Mouse (Mus musculus) CD8-positive naive resting alpha-beta T cell, adult 2 months (primary cell): ENCODE results near the gene Nek9.
"Not testable (repeated sequence)": the region's sequence is repeated elsewhere in the genome, so short reads cannot be mapped to it uniquely, and the experiment has no call there.

ENCODE experiments used
- DNase-seq, 2 experiments: peaks; one replicate each; pipeline ENCODE4 v3.0.0; 2022; ENCODE audit warnings: low read depth in 2 of 2, low spot score in 2 of 2

The Nek9 gene

GRCm38 (mm10) chr12:85290633-85291032 lies 48.5 kb downstream of the Nek9 start:
- DNase-seq: no peak

DNA sequence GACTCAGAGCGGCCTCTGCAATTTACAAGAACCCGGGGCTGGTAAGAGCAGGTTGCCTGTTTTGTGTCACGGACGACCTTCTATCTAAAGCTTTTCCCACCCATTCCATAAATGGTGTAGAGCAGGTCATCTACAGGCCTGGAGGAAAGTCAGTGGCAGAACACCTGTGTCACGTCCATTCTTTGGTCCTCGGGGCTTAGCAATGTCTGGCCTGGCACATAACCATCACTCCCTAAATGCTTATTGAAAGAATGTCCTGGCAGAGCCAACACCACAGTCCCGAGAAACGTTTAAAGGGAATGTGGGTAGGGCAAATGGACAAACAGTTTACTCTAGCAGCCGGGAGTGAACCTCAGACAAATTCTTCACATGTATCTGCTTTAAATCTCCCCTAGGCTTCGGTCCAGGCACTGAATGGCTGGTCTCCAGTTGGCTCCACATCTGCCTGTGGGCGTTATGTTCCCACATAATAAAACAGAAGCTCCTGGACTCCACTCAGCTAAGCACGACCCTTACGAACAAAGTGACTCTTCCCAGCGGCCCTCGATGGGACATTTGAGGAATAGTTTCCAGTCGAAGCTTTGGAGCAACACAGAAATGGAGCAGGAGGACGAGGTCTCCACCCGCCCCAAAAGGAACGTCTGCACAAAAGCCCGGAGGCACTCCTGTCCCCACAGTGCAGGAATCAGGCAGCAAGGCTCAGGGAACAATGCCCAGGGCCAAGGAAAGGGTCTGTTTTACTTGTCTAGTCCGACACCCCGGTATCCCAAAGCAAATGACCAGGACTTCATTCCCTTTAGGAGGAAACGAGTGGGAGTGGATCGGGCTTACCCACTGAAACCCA lies 49.8 kb downstream of the Nek9 start:
- no peak for DNase-seq

- peak; percentile 29 to 30 for DNase-seq
Observed at GRCm38 (mm10) chr12:85288486-85289156, 50.5 kb downstream of the Nek9 start, which contains the start of gene Zc2hc1c. Gene Zc2hc1c, plus strand, starts transcription at chr12:85288591.

DNA sequence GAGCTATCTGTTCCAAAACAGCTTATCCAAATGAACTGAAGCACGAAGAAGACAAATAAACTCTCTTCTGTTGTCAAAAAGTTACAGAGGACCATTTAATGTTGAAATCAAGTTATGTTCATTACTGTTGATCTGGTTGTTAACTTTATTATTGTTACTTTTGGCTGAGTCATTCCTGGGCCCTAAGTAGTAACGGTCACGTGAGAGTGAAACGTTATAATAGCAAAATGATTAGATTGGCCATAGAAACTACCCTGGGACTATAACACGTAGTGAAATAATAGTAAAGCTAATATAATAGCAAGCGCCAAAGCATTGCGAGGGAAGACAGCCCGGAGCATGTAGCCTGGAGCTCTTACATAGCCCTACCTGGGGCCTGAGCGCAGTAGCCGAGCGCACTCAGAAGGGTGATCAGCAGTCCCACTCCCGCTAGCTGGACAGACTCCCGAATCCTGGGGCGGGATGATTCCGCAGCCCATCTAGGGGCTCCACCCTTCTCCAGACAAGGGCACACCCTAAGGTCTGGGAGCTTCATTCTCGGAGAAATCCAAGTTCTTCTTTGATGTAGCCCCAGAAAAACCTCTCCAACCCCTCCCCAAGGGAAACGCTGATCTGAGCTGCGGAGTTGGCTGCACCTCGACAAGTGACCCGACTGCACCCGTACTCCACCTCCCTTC lies 51.2 kb downstream of the Nek9 start, which contains the start of gene Acyp1:
TSS of gene Acyp1 (minus strand) at position 630 of the 677 bp plus-strand sequence.
- no peak for DNase-seq

DNA sequence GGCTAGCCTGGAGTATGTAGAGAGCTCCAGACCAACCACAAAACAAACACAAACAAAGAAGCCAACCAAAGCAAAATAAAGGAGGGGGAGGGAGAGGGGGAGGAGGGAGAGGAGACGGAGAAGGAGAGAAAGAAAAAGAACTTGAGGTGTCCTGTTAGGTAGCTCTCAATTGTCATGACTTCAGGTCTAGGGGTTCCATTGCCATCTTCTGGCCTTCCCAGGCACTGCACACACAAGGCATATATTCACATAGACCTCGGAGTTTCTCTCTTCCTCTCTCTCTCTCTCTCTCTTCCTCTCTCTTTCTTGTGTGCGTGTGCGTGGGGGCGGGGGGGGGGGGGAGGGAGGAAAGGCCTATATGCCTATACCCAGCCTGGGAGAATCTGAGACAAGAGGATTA lies 52.2 kb downstream of the Nek9 start:
- DNase-seq: peak in 1 of 2 experiments; percentile 22

- no peak for DNase-seq
Observed at GRCm38 (mm10) chr12:85284996-85285395, 54.2 kb downstream of the Nek9 start.

DNA sequence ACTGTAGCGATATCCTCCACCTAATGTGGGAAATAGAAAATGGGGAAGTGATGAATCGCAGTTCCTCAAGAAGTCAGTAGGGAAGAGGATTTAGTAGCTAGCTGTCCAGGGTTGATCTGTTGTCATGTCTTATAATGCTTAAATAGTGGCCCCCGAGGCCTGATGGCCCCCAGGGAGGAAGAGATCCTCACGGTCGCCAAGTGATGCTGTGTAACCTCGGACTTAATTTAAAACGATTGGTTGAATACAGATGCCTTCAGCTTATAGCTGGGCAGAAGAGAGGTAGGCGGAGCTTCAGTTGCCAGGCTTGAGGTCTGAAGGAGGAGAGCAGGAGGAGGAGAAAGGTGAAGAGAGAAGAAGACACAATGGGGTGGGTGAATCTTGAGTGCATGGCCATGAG lies 54.8 kb downstream of the Nek9 start:
- no peak for DNase-seq

DNA sequence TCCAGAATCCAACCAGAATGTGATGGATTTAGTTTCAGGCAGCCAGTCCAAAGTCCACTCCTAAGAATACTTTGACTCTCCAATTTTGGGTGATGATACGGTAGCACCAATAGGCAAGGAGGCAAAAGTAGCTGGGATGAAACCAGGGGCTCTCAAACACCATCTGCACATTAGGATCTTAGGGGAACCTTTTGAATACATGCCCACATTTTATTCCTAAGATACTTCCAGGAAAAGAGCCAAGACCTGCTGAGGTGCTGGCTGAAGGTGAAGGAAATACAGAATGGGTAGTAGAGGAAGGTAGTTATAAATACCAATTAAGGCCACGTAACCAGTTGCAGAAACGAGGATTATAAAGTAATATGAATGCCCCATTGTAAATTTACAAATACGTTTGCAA lies 57.4 kb downstream of the Nek9 start:
- not testable (repeated sequence) for DNase-seq

DNA sequence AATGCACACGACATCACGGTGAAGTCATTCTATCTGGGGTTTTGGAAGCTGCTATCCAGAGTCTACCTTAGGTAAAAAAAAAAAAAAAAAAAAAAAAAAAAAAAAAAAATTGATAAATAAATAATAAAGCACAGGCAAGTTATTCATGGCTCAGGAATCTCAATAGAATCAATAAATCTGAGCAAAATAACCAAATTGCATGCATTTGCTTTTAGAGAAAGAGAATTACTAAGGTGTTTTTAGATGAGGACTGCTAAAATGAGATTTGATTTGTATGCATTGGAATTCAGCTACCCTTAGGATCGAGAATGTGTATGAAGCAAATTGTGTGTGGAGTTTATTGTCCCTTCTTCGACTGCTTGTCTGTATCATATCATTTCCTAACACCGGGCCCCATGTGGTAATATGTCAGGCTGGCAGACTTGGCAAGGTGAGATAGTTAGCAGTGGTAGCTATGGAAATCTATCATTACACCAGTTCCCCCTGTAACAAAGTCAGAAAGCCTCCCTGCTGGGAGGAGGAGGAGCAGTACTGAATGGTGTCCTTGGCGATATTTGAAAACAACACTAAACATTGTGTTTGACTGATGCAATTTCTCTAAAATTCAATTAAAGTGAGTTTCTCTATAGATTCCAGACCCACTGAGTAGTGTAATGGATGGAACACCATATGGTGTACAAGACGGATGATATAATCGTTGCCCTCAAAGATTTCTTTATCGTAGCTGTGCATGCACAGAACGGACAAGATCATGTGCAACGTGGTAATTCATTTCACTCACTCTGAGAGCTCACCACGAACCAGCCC lies 58.1 kb downstream of the Nek9 start:
- no peak for DNase-seq

DNA sequence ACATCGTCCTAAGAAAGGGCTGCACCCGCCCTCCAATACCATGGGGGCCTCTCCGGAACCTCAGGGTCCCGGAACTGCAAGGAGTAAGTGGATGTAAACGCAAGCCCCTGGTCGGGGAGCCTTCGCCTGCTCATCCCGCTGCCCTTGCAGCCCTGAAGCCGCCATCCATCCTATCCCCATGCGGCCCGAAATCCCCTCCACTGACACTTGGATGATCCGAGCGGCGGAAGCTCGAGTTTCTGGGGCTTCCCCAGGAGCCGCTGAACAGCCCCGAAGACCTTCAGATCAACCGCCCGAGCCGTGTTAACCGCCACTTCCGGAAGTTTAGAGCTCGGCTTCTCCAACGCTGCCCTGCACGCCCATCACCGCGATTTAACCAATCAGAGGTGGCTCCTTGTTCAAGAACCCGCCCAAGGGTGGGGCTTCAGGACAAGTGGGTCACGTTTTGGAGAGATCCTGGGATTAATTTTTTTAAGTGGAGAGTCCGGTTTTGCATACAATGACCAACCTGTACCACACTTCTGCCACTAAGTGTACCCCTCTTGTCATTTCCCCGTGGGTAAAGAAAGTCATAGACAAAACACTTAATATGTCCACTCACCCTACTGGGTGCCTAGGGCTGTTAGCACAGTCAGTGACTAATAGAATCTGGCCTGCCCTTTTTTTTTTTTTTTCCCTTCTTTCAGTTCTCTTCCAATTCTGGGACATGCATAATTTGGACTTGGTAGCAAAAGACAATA lies 58.9 kb downstream of the Nek9 start:
- DNase-seq: peak; percentile 87 to 93

GRCm38 (mm10) chr12:85279396-85280080 lies 59.6 kb downstream of the Nek9 start:
- no peak for DNase-seq

- no peak for DNase-seq
Observed at GRCm38 (mm10) chr12:85278919-85279318, 60.2 kb downstream of the Nek9 start.

- no peak for DNase-seq
Observed at GRCm38 (mm10) chr12:85276273-85276672, 62.9 kb downstream of the Nek9 start.

- no peak for DNase-seq
Observed at GRCm38 (mm10) chr12:85273508-85273907, 65.7 kb downstream of the Nek9 start.

DNA sequence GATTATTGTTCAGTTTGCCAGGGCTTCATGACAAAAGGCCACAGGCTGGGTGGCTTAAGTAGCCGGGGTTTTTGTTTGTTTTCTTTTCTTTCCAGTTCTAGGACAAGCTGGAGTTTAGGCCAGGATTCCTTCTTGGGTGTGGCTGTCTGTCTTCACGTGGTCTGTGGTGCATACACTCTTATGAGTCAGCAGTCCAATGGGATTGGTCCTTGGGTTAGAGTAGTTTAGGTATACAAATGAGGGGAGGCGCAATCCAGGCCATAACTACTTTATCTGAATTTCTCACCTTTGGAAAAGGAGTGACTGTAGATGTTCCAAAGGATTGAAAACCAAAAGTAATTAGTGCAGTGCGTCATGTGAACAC lies 67.3 kb downstream of the Nek9 start:
- no peak for DNase-seq

DNA sequence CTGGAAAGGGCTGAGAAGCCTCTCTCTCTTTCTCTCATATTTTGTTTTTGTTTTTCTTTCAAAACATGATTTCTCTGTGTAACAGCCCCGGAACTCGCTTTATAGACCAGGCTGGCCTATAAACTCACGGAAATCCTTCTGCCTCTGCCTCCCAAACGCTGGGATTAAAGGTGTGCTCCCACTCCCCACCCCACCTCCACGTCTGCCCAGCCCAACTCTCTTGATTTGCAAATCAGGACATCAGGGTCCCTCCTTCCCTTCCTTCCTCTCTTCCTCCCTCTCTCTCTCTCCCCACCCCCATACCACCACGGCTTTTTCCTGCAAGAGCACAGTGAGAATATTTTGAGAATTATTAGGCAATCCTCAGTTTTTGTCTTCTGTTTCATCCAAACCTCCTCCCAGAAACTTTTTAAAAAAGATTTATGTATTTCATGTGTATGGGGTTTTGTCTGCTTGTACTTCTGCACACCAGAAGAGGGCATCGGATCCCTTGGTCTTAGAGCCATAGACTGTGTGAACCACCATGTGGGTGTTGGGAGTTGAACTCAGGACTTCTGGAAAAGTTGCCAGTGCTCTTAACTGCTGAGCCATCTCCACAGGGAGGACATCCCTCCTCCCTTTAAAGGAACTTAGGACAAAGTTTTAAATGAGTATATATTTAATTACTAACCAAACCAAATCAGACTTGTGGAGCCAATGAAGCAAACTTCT lies 67.9 kb downstream of the Nek9 start:
- no peak for DNase-seq

- peak; percentile 73 to 81 for DNase-seq
Observed at GRCm38 (mm10) chr12:85270319-85270718, 68.8 kb downstream of the Nek9 start, which contains the start of gene Mlh3. Gene Mlh3, minus strand, starts transcription at chr12:85270599.

DNA sequence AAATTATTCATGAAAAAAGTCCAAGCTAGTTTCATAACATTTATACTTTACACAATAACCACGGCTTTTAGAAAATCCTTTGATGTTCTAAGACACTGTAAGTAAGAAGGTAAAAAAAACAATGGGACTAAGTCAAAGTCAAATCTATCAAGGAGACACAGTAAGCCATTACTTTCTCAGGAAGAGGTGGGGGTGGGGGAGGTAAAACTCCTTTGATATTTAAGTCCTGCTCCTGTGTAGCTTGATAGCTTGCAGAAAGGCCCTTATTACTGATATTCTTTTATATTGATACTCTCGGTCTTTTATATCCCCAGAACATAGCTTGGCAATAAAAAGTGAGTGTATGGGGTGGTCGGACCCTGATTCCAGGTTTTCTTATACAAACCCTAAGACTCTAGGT lies 69.3 kb downstream of the Nek9 start:
- no peak for DNase-seq

- no peak for DNase-seq
Observed at GRCm38 (mm10) chr12:85266248-85266647, 72.9 kb downstream of the Nek9 start.
